Mouse (Mus musculus) olfactory bulb, adult 2 months (tissue): ENCODE measurements around the gene E2f7. TPM values are rescaled to one million over a fixed set of nuclear protein-coding genes. Genes with fewer than 3 reads are reported as not detected.
A peak's percentile ranks its signal among the peaks of the same experiment; 100 is the strongest.

Experiments
- H3K27ac ChIP-seq: fragments of 200-500 bp; 2 replicates; pipeline ENCODE4 v1.5.1; 2012; ENCODE audit warnings: low read depth, low read length; ENCODE audit not compliant: insufficient read depth
- H3K4me1 ChIP-seq: fragments of 200-500 bp; 2 replicates; pipeline ENCODE4 v1.6.1; 2012; ENCODE audit warnings: low read length; ENCODE audit not compliant: control insufficient read depth, insufficient read depth
- H3K4me3 ChIP-seq: fragments of 200-500 bp; 2 replicates; pipeline ENCODE4 v1.5.1; 2012; ENCODE audit warnings: mild to moderate bottlenecking, low read depth, low read length, moderate library complexity; ENCODE audit not compliant: insufficient read depth
- CTCF ChIP-seq: fragments of 200-500 bp; IDR thresholded peaks from 2 replicates; pipeline ENCODE4 v1.5.1; 2012; ENCODE audit warnings: low read depth, mild to moderate bottlenecking, low read length, moderate library complexity; ENCODE audit not compliant: insufficient read depth
- POLR2A ChIP-seq: fragments of 200-500 bp; IDR thresholded peaks from 2 replicates; pipeline ENCODE4 v1.6.1; 2012; ENCODE audit warnings: mild to moderate bottlenecking, low read depth, low read length, moderate library complexity; ENCODE audit not compliant: insufficient read depth
- WGBS: fragments of 180-500 bp; shearing (Covaris S2); methylation state at CpG from one replicate; pipeline ENCODE4 v1.1.7; 2018; 5-methylcytosine and 5-hydroxymethylcytosine counted together
- polyA plus RNA-seq: library from polyadenylated mRNA; stranded (reverse); fragments of >200 nt; gene quantifications from 2 replicates; pipeline ENCODE4 v1.2.4, GENCODE M21; 2012; ENCODE audit warnings: low replicate concordance; ENCODE audit not compliant: missing spikeins, insufficient read depth, insufficient read length

The E2f7 gene
- polyA plus RNA-seq, result not detected in 2 replicates

GRCm38 (mm10) chr10:110744686-110745639, at the start of gene E2f7:
TSS of gene E2f7 (plus strand) at chr10:110745439.
- no peak within 1 kb of the TSS for H3K27ac ChIP-seq
- WGBS, result under 1% methylated on average over 93 of the region's 98 CpGs

GRCm38 (mm10) chr10:110701276-110701675, 44.0 kb upstream of the E2f7 start:
- Histone ChIP-seq H3K4me3 (no peak overlapping the region), H3K27ac (no peak overlapping the region), H3K4me1 (no peaks in the 10 kb centered on the region)
- WGBS, result 65% methylated on average over 1 of the region's 1 CpGs
- TF ChIP-seq CTCF (no peak), POLR2A (no peak)

More at GRCm38 (mm10) chr10:110744686-110745639, at the start of gene E2f7:
- Histone ChIP-seq H3K4me1 (peaks cover 6% of the 10 kb centered on the region), H3K4me3 (peak within 1 kb of the TSS; percentile 62)
- no peak for TF ChIP-seq POLR2A
- no peak for TF ChIP-seq CTCF

- Histone ChIP-seq H3K27ac (no peak overlapping the region), H3K4me3 (no peak overlapping the region), H3K4me1 (no peaks in the 10 kb centered on the region)
- WGBS, result 72% methylated on average over 9 of the region's 9 CpGs
- TF ChIP-seq POLR2A (no peak), CTCF (peak; percentile 22; the same call in 1 of the 2 replicates)
Observed at GRCm38 (mm10) chr10:110705672-110706071, 39.6 kb upstream of the E2f7 start.

- TF ChIP-seq POLR2A, result no peak
- TF ChIP-seq CTCF, result no peak
- WGBS, result 34% methylated on average over 16 of the region's 16 CpGs
- H3K4me3 ChIP-seq, result no peak overlapping the region
- H3K4me1 ChIP-seq, result no peaks in the 10 kb centered on the region
- H3K27ac ChIP-seq, result no peak overlapping the region
Observed at GRCm38 (mm10) chr10:110707390-110708113, 37.7 kb upstream of the E2f7 start.

GRCm38 (mm10) chr10:110716887-110717286, 28.4 kb upstream of the E2f7 start:
- Histone ChIP-seq H3K4me3 (no peak overlapping the region), H3K4me1 (peaks cover 2% of the 10 kb centered on the region; the same call in 1 of the 2 replicates), H3K27ac (peak overlapping the region; percentile 20; the same call in 1 of the 2 replicates)
- no peak for TF ChIP-seq CTCF
- no peak for TF ChIP-seq POLR2A
- WGBS, result 40% methylated on average over 10 of the region's 10 CpGs

- H3K27ac ChIP-seq, result no peak overlapping the region
- TF ChIP-seq POLR2A (no peak), CTCF (no peak)
- no peaks in the 10 kb centered on the region for H3K4me1 ChIP-seq
- no peak overlapping the region for H3K4me3 ChIP-seq
- 89% methylated on average over 15 of the region's 15 CpGs for WGBS
Observed at GRCm38 (mm10) chr10:110726431-110726830, 18.8 kb upstream of the E2f7 start.

GRCm38 (mm10) chr10:110727816-110728215, 17.4 kb upstream of the E2f7 start:
- no peak overlapping the region for H3K27ac ChIP-seq
- 54% methylated on average over 4 of the region's 4 CpGs for WGBS
- TF ChIP-seq POLR2A (no peak), CTCF (no peak)
- no peak overlapping the region for H3K4me3 ChIP-seq
- no peaks in the 10 kb centered on the region for H3K4me1 ChIP-seq

- TF ChIP-seq CTCF (0 out of 2 replicates have a peak, but pooled peaks have one; percentile 11), POLR2A (no peak)
- Histone ChIP-seq H3K4me1 (0 out of 2 replicates have a peak, but pooled peaks cover 2% of the 10 kb centered on the region), H3K27ac (no peak overlapping the region), H3K4me3 (no peak overlapping the region)
- WGBS, result 22% methylated on average over 6 of the region's 6 CpGs
Observed at GRCm38 (mm10) chr10:110733343-110733742, 11.9 kb upstream of the E2f7 start.

- no peak overlapping the region for H3K4me3 ChIP-seq
- no peak overlapping the region for H3K27ac ChIP-seq
- H3K4me1 ChIP-seq, result peaks cover 6% of the 10 kb centered on the region
- 91% methylated on average over 6 of the region's 6 CpGs for WGBS
- TF ChIP-seq CTCF, result no peak
- TF ChIP-seq POLR2A, result no peak
Observed at GRCm38 (mm10) chr10:110743701-110744100, 1.5 kb upstream of the E2f7 start.
